Comparison of ENCODE assay signal across 9 mouse cellular contexts in genomic region chr2:158047903-158048302, GRCm38 (mm10). TPM values are rescaled to one million over a fixed set of nuclear protein-coding genes. Genes with fewer than 3 reads are reported as not detected.
A peak's percentile ranks its signal among the peaks of the same experiment; 100 is the strongest.
DNase-seq lines count a peak whose midpoint lies in the region; ATAC-seq and TF ChIP-seq lines count a peak whose summit lies in the region.
"Had no signal": no experiment of that assay in that cellular context is flagged by ENCODE, and none has a peak within 500 bp of the region (broad histone marks: within the 10 kb centered on the region; RNA-seq: fewer than 3 reads in every experiment).

No protein-coding gene starts in this region.

- no peak overlapping the region for H3K4me3 ChIP-seq in hindbrain, embryonic 10.5 days
- no peak overlapping the region for H3K4me3 ChIP-seq in hindbrain, embryonic 12.5 days
- H3K4me3 ChIP-seq in bone marrow macrophage, adult 2 months (ENCODE audit: insufficient read depth, low read length) = no peak overlapping the region
- H3K4me3 ChIP-seq in embryonic facial prominence, embryonic 14.5 days (ENCODE audit: low read depth, low read length) = no peak overlapping the region
- H3K4me3 ChIP-seq: embryonic facial prominence, embryonic 15.5 days had no signal

- H3K36me3 ChIP-seq in hindbrain, embryonic 10.5 days = peaks cover 94% of the 10 kb centered on the region
- H3K36me3 ChIP-seq in hindbrain, embryonic 12.5 days = peaks cover 57% of the 10 kb centered on the region
- peaks cover 70% of the 10 kb centered on the region for H3K36me3 ChIP-seq in embryonic facial prominence, embryonic 14.5 days (ENCODE audit: control insufficient read depth, insufficient read depth, low read length)

- 66% methylated on average over 3 of the region's 3 CpGs for WGBS in hindbrain, embryonic 10.5 days
- 67% methylated on average over 3 of the region's 3 CpGs for WGBS in hindbrain, embryonic 12.5 days
- 65% methylated on average over 3 of the region's 3 CpGs for WGBS in embryonic facial prominence, embryonic 14.5 days

- no peak overlapping the region for H3K4me2 ChIP-seq in hindbrain, embryonic 12.5 days (replicated peaks)
- H3K4me2 ChIP-seq in embryonic facial prominence, embryonic 14.5 days (ENCODE audit: low read depth, low read length) = no peak overlapping the region
- H3K4me2 ChIP-seq: embryonic facial prominence, embryonic 15.5 days had no signal

- TF ChIP-seq CTCF in bone marrow macrophage, adult 2 months (IDR thresholded peaks at IDR 0.05; ENCODE audit: low read depth, low read length) = peak; percentile 45; the same call in 1 of the 2 replicates

- no peaks in the 10 kb centered on the region for H3K27me3 ChIP-seq in hindbrain, embryonic 10.5 days (ENCODE audit: insufficient read depth, poor library complexity, severe bottlenecking)
- H3K27me3 ChIP-seq in hindbrain, embryonic 12.5 days = no peaks in the 10 kb centered on the region
- no peaks in the 10 kb centered on the region for H3K27me3 ChIP-seq in embryonic facial prominence, embryonic 14.5 days (replicated peaks; ENCODE audit: control insufficient read depth, insufficient read depth, low read length)
- H3K27me3 ChIP-seq: embryonic facial prominence, embryonic 15.5 days had no signal

- H3K9ac ChIP-seq in hindbrain, embryonic 12.5 days = no peak overlapping the region
- H3K9ac ChIP-seq in embryonic facial prominence, embryonic 14.5 days (ENCODE audit: low read depth, low read length) = no peak overlapping the region
- H3K9ac ChIP-seq: embryonic facial prominence, embryonic 15.5 days had no signal

- TF ChIP-seq POLR2A in bone marrow macrophage, adult 2 months (IDR thresholded peaks at IDR 0.05; ENCODE audit: borderline replicate concordance, low read depth, low read length) = no peak

- ATAC-seq in hindbrain, embryonic 12.5 days (ENCODE audit: low FRiP score) = no peak
- peak; percentile 57 for ATAC-seq in CD4-positive, CD25-positive, alpha-beta regulatory T cell, adult 4 months
- no peak for ATAC-seq in embryonic facial prominence, embryonic 14.5 days (ENCODE audit: low read depth)
- peak; percentile 98 for ATAC-seq in megakaryocyte-erythroid progenitor cell, adult 5-6 weeks (replicated peaks; ENCODE audit: low FRiP score, low TSS enrichment, poor library complexity, severe bottlenecking)

- H3K9me3 ChIP-seq in hindbrain, embryonic 10.5 days = no peaks in the 10 kb centered on the region
- no peaks in the 10 kb centered on the region for H3K9me3 ChIP-seq in hindbrain, embryonic 12.5 days (replicated peaks)
- no peaks in the 10 kb centered on the region for H3K9me3 ChIP-seq in embryonic facial prominence, embryonic 14.5 days (ENCODE audit: control insufficient read depth, low read length)
- H3K9me3 ChIP-seq: embryonic facial prominence, embryonic 15.5 days had no signal

- H3K4me1 ChIP-seq in hindbrain, embryonic 10.5 days (replicated peaks) = no peaks in the 10 kb centered on the region
- H3K4me1 ChIP-seq in hindbrain, embryonic 12.5 days = no peaks in the 10 kb centered on the region
- peaks cover 9% of the 10 kb centered on the region for H3K4me1 ChIP-seq in bone marrow macrophage, adult 2 months (ENCODE audit: control insufficient read depth, insufficient read depth, low read length)
- no peaks in the 10 kb centered on the region for H3K4me1 ChIP-seq in embryonic facial prominence, embryonic 14.5 days (ENCODE audit: control insufficient read depth, insufficient read depth, low read length)
- H3K4me1 ChIP-seq: embryonic facial prominence, embryonic 15.5 days had no signal

- peak; percentile 41 for DNase-seq in hindbrain, embryonic 10.5 days (ENCODE audit: low spot score)
- peak; percentile 48 for DNase-seq in embryonic facial prominence, embryonic 14.5 days (ENCODE audit: low spot score)
- peak; percentile 12 to 59 for DNase-seq in layer of hippocampus, adult 18-20 months (ENCODE audit: low spot score in 2 of 2)
- DNase-seq in thymus, postnatal 14 days = peak; percentile 69

- H3K27ac ChIP-seq in hindbrain, embryonic 10.5 days = no peak overlapping the region
- H3K27ac ChIP-seq in hindbrain, embryonic 12.5 days = no peak overlapping the region
- no peak overlapping the region for H3K27ac ChIP-seq in bone marrow macrophage, adult 2 months (ENCODE audit: insufficient read depth, low read depth, low read length)
- no peak overlapping the region for H3K27ac ChIP-seq in embryonic facial prominence, embryonic 14.5 days (replicated peaks; ENCODE audit: low read depth, low read length)
- H3K27ac ChIP-seq: embryonic facial prominence, embryonic 15.5 days had no signal

RNA-seq across cellular contexts. Expression of gene Rprd1b, which starts 19.6 kb away (rescaled TPM):
- 55.7 and 56.8 TPM in 2 replicates for polyA plus RNA-seq in hindbrain, embryonic 10.5 days (2016; fragmentation: Nextera tagmentation; extraction: Ambion mirVana)
- 46.2 and 56.2 TPM in 2 replicates for polyA plus RNA-seq in hindbrain, embryonic 12.5 days (2016; fragmentation: Nextera tagmentation; extraction: Ambion mirVana)
- 10 to 100 TPM; 23.2 to 24.7 TPM for polyA plus RNA-seq in CD4-positive, CD25-positive, alpha-beta regulatory T cell, adult 4 months (2017; shearing (Covaris generic))
- polyA plus RNA-seq in bone marrow macrophage, adult 2 months (2012; ENCODE audit: insufficient read depth, insufficient read length, missing spikeins) = 14.7 and 15.2 TPM in 2 replicates
- polyA plus RNA-seq in embryonic facial prominence, embryonic 14.5 days (2014; fragmentation: Nextera tagmentation; extraction: Ambion mirVana) = 32.8 and 37.5 TPM in 2 replicates
- total RNA-seq in layer of hippocampus, adult 18-20 months (2021) = 10 to 100 TPM; 62.7 to 65.2 TPM
- total RNA-seq in megakaryocyte-erythroid progenitor cell, adult 5-6 weeks (2014; fragmentation: Nextera tagmentation) = 41.1 and 48.7 TPM in 2 replicates
- 21.6 and 27.9 TPM in 2 replicates for total RNA-seq in megakaryocyte-erythroid progenitor cell, adult 5-6 weeks (2017)

RNA-seq across cellular contexts. Expression of gene Tti1, which starts 19.7 kb away (rescaled TPM):
- 36.5 and 39.7 TPM in 2 replicates for polyA plus RNA-seq in hindbrain, embryonic 10.5 days (2016; fragmentation: Nextera tagmentation; extraction: Ambion mirVana)
- 25.6 and 25.8 TPM in 2 replicates for polyA plus RNA-seq in hindbrain, embryonic 12.5 days (2016; fragmentation: Nextera tagmentation; extraction: Ambion mirVana)
- 10 to 100 TPM; 23.4 to 37.0 TPM for polyA plus RNA-seq in CD4-positive, CD25-positive, alpha-beta regulatory T cell, adult 4 months (2017; shearing (Covaris generic))
- 14.2 and 14.7 TPM in 2 replicates for polyA plus RNA-seq in bone marrow macrophage, adult 2 months (2012; ENCODE audit: insufficient read depth, insufficient read length, missing spikeins)
- 17.0 and 22.0 TPM in 2 replicates for polyA plus RNA-seq in embryonic facial prominence, embryonic 14.5 days (2014; fragmentation: Nextera tagmentation; extraction: Ambion mirVana)
- total RNA-seq in layer of hippocampus, adult 18-20 months (2021) = 10 to 100 TPM; 22.8 to 23.1 TPM
- 22.0 and 28.8 TPM in 2 replicates for total RNA-seq in megakaryocyte-erythroid progenitor cell, adult 5-6 weeks (2014; fragmentation: Nextera tagmentation)
- total RNA-seq in megakaryocyte-erythroid progenitor cell, adult 5-6 weeks (2017) = 24.7 and 27.7 TPM in 2 replicates

Comparison
In these comparisons a context has a peak if more than half of its experiments do, and no peak if none do; other contexts are left out.
1. ATAC-seq: peak in CD4-positive, CD25-positive, alpha-beta regulatory T cell, adult 4 months (single experiment) and megakaryocyte-erythroid progenitor cell, adult 5-6 weeks (single experiment); none in hindbrain, embryonic 12.5 days (single experiment) and embryonic facial prominence, embryonic 14.5 days (single experiment).
2. Peak in every context shown above with its lines, with median percentiles within 50 percentile points of each other: DNase-seq.